Mouse (Mus musculus): ENCODE measurements around the gene Scn5a. TPM values are rescaled to one million over a fixed set of nuclear protein-coding genes. Genes with fewer than 3 reads are reported as not detected.

The Scn5a gene
- polyA plus RNA-seq, 1 experiment from 2014 or later = 0.03 TPM

GRCm38 (mm10) chr9:119564803-119565202 is 14.0 kb downstream of the Scn5a start:
- no peak overlapping the region for H3K27ac ChIP-seq
- no peaks in the 10 kb centered on the region; the same call in 1 of the 2 replicates for H3K4me1 ChIP-seq (replicated peaks)
- H3K9me3 ChIP-seq (replicated peaks) = no peaks in the 10 kb centered on the region
- peaks cover 30% of the 10 kb centered on the region for H3K27me3 ChIP-seq
- WGBS (ENCODE audit: insufficient replicate concordance) = 68% methylated on average over 6 of the region's 6 CpGs
- no peak overlapping the region for H3K4me2 ChIP-seq
- DNase-seq = no peak
- no peak overlapping the region for H3K4me3 ChIP-seq (replicated peaks)
- ATAC-seq (ENCODE audit: low read depth) = no peak
- H3K36me3 ChIP-seq = no peaks in the 10 kb centered on the region
- no peak overlapping the region for H3K9ac ChIP-seq

- Histone ChIP-seq H3K27ac (no peak overlapping the region), H3K4me3 (replicated peaks) (no peak overlapping the region), H3K36me3 (no peaks in the 10 kb centered on the region), H3K4me1 (replicated peaks) (no peaks in the 10 kb centered on the region; the same call in 1 of the 2 replicates), H3K9me3 (replicated peaks) (no peaks in the 10 kb centered on the region), H3K9ac (no peak overlapping the region), H3K4me2 (no peak overlapping the region), H3K27me3 (peaks cover 28% of the 10 kb centered on the region)
- WGBS (ENCODE audit: insufficient replicate concordance) = 33% methylated on average over 6 of the region's 6 CpGs
- DNase-seq = no peak
- no peak for ATAC-seq (ENCODE audit: low read depth)
Measured at GRCm38 (mm10) chr9:119563617-119564016, 15.2 kb downstream of the Scn5a start.

GRCm38 (mm10) chr9:119562256-119562655 is 16.6 kb downstream of the Scn5a start:
- WGBS (ENCODE audit: insufficient replicate concordance) = 65% methylated on average over 12 of the region's 12 CpGs
- H3K27ac ChIP-seq = no peak overlapping the region

DNA sequence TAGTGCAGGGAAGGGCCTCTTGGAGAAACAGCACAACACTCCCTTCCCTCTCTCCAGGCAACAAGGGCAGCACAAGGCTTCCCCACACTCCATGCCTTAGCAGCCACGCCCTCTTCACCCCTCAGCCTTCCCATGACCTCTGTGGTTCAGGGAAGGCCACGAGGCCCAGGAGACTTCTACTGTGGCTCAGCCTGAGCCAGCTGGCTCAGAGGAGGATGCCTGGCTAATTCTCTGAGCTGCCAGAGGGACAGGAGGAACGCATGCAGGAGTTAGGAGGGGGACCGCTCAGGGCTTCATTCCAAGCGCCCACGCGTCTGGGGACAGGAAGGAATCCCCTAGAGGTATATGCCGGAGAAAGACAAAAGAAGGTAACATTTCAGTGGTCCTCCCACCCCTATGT is 17.1 kb downstream of the Scn5a start:
- ATAC-seq (ENCODE audit: low read depth) = no peak
- H3K36me3 ChIP-seq = no peaks in the 10 kb centered on the region
- 64% methylated on average over 8 of the region's 8 CpGs for WGBS (ENCODE audit: insufficient replicate concordance)
- no peaks in the 10 kb centered on the region; the same call in 1 of the 2 replicates for H3K4me1 ChIP-seq (replicated peaks)
- no peak for DNase-seq
- H3K27ac ChIP-seq = no peak overlapping the region
- H3K9me3 ChIP-seq (replicated peaks) = no peaks in the 10 kb centered on the region
- H3K4me2 ChIP-seq = no peak overlapping the region
- H3K9ac ChIP-seq = no peak overlapping the region
- peaks cover 21% of the 10 kb centered on the region for H3K27me3 ChIP-seq
- H3K4me3 ChIP-seq (replicated peaks) = no peak overlapping the region

More at GRCm38 (mm10) chr9:119562256-119562655, 16.6 kb downstream of the Scn5a start:
- no peaks in the 10 kb centered on the region for H3K36me3 ChIP-seq
- no peaks in the 10 kb centered on the region; the same call in 1 of the 2 replicates for H3K4me1 ChIP-seq (replicated peaks)
- ATAC-seq (ENCODE audit: low read depth) (no peak), DNase-seq (no peak)
- H3K4me3 ChIP-seq (replicated peaks) = no peak overlapping the region
- H3K9ac ChIP-seq = no peak overlapping the region
- peaks cover 24% of the 10 kb centered on the region for H3K27me3 ChIP-seq
- H3K9me3 ChIP-seq (replicated peaks) = no peaks in the 10 kb centered on the region
- no peak overlapping the region for H3K4me2 ChIP-seq

DNA sequence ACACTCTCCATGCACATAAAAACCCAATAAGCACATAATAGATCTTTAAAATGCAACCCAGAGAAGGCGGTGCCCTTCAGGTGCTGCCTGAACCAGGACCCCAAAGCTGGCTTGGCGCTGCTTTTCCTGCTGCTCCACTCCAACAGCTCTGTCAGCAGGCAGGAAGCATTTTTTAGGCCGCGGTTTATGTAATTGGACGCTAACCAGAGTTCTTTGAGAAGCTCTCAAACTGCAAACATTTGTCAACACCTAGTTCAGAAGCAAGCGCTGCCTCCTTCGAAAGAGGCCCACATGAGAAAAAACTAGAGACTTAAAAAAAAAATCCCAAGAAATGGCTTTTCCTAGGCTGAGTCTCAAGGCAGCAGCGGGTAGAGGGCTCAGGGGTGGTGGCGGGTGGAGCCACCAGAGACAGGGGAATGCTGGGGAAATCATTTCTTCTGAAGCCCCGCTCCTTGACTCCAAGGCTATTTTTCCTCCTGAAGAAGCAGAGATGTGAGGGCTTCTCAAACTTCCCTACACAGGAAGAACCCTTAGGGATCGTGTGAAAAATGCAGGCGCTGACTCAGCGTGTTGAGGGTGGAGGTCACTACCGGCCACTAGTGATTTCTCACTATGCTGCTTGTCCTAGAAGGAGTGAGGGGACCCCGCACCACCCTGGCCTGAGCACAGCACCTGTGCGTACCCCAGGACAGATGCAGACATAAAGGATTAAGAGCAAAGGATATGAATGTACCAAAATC is 19.1 kb downstream of the Scn5a start:
- ATAC-seq (ENCODE audit: low read depth) (no peak), DNase-seq (no peak)
- no peaks in the 10 kb centered on the region for H3K36me3 ChIP-seq
- H3K27me3 ChIP-seq = peaks cover under 1% of the 10 kb centered on the region; the same call in 1 of the 2 replicates
- 59% methylated on average over 16 of the region's 16 CpGs for WGBS (ENCODE audit: insufficient replicate concordance)
- H3K4me3 ChIP-seq (replicated peaks) = no peak overlapping the region
- no peaks in the 10 kb centered on the region; the same call in 1 of the 2 replicates for H3K4me1 ChIP-seq (replicated peaks)
- no peak overlapping the region for H3K27ac ChIP-seq
- H3K9ac ChIP-seq = no peak overlapping the region
- H3K4me2 ChIP-seq = no peak overlapping the region
- H3K9me3 ChIP-seq (replicated peaks) = no peaks in the 10 kb centered on the region

DNA sequence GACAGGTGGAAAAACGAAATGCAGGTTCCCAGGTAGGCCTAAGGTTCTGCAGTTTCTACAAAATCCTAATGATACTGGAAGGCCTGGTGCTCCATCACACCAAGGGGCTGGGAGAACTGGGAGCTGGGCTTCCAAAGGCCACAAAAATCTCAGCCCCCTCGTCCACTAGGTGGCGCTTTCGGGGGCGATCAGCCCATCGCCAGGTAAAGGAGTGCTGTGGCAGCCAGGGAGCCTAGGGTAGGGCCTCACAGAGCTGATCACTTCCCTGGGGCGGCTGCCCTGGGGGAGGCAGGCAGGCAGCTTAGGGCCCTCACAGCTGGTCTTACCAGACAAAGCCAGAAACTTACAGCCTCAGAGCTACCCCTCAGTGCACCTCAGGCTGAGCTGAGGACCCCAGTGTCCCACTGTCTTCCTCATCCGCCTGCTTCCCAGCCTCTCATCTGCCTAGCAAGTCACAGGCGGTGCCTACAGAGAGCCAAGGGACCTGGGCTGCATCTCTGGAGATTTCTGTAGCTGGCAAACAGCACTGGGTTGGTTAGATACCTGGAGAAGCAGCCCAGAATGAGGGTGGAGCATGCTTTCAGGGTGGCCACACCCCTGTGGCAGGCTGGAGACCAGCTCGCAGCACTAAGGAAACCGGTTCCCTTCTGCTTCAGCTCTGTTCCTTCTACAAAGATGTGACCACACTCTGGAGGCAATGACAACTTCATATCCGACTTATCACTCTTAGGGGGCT is 20.5 kb downstream of the Scn5a start:
- no peak overlapping the region for H3K4me3 ChIP-seq (replicated peaks)
- DNase-seq = peak; percentile 2

GRCm38 (mm10) chr9:119556043-119556442 is 22.8 kb downstream of the Scn5a start:
- Histone ChIP-seq H3K4me3 (replicated peaks) (no peak overlapping the region), H3K4me2 (no peak overlapping the region), H3K9me3 (replicated peaks) (no peaks in the 10 kb centered on the region), H3K9ac (no peak overlapping the region), H3K36me3 (no peaks in the 10 kb centered on the region), H3K4me1 (replicated peaks) (no peaks in the 10 kb centered on the region; the same call in 1 of the 2 replicates), H3K27ac (no peak overlapping the region), H3K27me3 (no peaks in the 10 kb centered on the region)
- no peak for DNase-seq
- ATAC-seq (ENCODE audit: low read depth) = no peak
- 48% methylated on average over 3 of the region's 3 CpGs for WGBS (ENCODE audit: insufficient replicate concordance)

More for the DNA sequence above, 20.5 kb downstream of the Scn5a start:
- ATAC-seq (ENCODE audit: low read depth) = no peak
- H3K36me3 ChIP-seq = no peaks in the 10 kb centered on the region
- H3K4me1 ChIP-seq (replicated peaks) = no peaks in the 10 kb centered on the region; the same call in 1 of the 2 replicates
- no peak overlapping the region for H3K4me2 ChIP-seq
- 16% methylated on average over 12 of the region's 12 CpGs for WGBS (ENCODE audit: insufficient replicate concordance)
- no peak overlapping the region for H3K27ac ChIP-seq
- no peak overlapping the region for H3K9ac ChIP-seq
- no peaks in the 10 kb centered on the region for H3K9me3 ChIP-seq (replicated peaks)
- no peaks in the 10 kb centered on the region for H3K27me3 ChIP-seq

DNA sequence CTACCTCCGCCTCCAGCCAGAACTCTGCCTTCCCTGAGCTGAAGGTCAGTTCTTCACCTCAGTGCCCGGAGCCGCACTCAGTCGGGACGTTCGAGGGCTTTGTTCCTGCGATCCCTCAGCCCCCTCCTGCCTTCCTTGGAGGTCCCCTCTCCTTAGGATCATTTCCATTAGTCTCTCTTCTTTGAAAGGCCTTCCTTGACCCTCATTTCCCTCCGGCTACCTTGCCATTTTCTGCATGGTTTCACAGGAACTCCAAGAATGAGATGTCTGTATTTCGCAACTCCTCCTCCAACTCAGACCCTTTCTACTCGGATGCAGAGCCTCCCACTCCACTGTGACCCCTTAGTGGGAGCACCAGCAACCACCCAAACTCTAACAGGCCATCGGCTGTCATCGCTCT is 31.3 kb downstream of the Scn5a start:
- Histone ChIP-seq H3K4me2 (no peak overlapping the region), H3K9ac (no peak overlapping the region), H3K9me3 (replicated peaks) (no peaks in the 10 kb centered on the region), H3K4me1 (replicated peaks) (no peaks in the 10 kb centered on the region), H3K27ac (no peak overlapping the region), H3K4me3 (replicated peaks) (no peak overlapping the region), H3K27me3 (no peaks in the 10 kb centered on the region), H3K36me3 (no peaks in the 10 kb centered on the region)
- no peak for ATAC-seq (ENCODE audit: low read depth)
- WGBS (ENCODE audit: insufficient replicate concordance) = 64% methylated on average over 12 of the region's 12 CpGs
- DNase-seq = no peak

GRCm38 (mm10) chr9:119547128-119547527 is 31.7 kb downstream of the Scn5a start:
- Histone ChIP-seq H3K27me3 (no peaks in the 10 kb centered on the region), H3K9ac (no peak overlapping the region), H3K27ac (no peak overlapping the region), H3K4me1 (replicated peaks) (no peaks in the 10 kb centered on the region), H3K4me3 (replicated peaks) (no peak overlapping the region), H3K36me3 (no peaks in the 10 kb centered on the region), H3K4me2 (no peak overlapping the region), H3K9me3 (replicated peaks) (no peaks in the 10 kb centered on the region)
- DNase-seq = no peak
- 67% methylated on average over 8 of the region's 8 CpGs for WGBS (ENCODE audit: insufficient replicate concordance)
- ATAC-seq (ENCODE audit: low read depth) = no peak

DNA sequence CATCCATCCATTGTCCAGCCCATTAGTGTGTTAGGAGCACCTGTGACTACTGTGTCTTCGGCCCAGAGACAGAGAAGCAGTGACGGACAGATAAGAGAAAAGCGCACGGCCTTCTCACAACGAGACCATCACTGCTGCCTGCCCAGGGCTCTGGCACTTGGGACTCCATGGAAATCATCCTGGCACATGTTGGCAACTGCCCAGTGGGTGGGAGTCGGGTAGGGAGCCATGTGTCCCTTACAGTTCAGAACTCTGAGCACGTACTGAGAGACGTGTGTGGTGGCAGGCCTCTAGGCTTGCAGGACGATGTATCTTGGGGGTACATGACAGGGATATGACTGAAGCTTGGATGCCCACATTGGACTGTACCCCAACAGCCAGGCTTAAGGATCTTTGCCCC is 38.1 kb downstream of the Scn5a start:
- no peak overlapping the region for H3K4me2 ChIP-seq
- no peak overlapping the region for H3K4me3 ChIP-seq (replicated peaks)
- WGBS (ENCODE audit: insufficient replicate concordance) = 76% methylated on average over 9 of the region's 9 CpGs
- no peaks in the 10 kb centered on the region for H3K27me3 ChIP-seq
- H3K36me3 ChIP-seq = no peaks in the 10 kb centered on the region
- DNase-seq = no peak
- no peaks in the 10 kb centered on the region for H3K9me3 ChIP-seq (replicated peaks)
- no peak overlapping the region for H3K9ac ChIP-seq
- no peaks in the 10 kb centered on the region for H3K4me1 ChIP-seq (replicated peaks)
- ATAC-seq (ENCODE audit: low read depth) = no peak
- no peak overlapping the region for H3K27ac ChIP-seq

DNA sequence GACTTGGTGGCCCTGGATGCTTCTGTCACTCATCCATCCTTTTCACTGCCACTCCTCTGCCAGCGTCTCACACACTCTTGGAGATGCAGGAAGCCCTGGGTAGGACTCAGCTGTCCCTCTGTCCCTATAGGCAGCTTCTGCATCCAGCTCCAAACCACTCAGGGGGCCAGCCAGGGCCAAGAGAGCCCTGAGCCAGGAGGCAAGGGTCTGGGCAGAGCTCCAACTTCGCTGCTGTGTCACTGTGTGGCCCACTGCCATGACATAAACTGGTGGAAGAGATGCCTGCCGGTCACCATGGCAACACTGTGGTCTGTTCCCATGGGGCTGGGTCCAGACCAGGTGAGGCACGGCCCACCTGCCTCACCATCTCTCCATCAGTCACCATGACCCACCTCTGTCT is 41.0 kb downstream of the Scn5a start:
- no peaks in the 10 kb centered on the region for H3K36me3 ChIP-seq
- DNase-seq = no peak
- no peaks in the 10 kb centered on the region for H3K4me1 ChIP-seq (replicated peaks)
- no peak overlapping the region for H3K27ac ChIP-seq
- no peaks in the 10 kb centered on the region for H3K9me3 ChIP-seq (replicated peaks)
- H3K4me2 ChIP-seq = no peak overlapping the region
- 0 out of 2 replicates have a peak, but pooled peaks cover 6% of the 10 kb centered on the region for H3K27me3 ChIP-seq
- no peak overlapping the region for H3K4me3 ChIP-seq (replicated peaks)
- 56% methylated on average over 4 of the region's 4 CpGs for WGBS (ENCODE audit: insufficient replicate concordance)
- ATAC-seq (ENCODE audit: low read depth) = no peak
- H3K9ac ChIP-seq = no peak overlapping the region

Measured in liver, embryonic 13.5 days (tissue).